Mouse (Mus musculus): Measurements from ENCODE around the gene Gnb5.

The Gnb5 gene

GRCm38 (mm10) chr9:75304286-75304685 is 1.8 kb upstream of the Gnb5 start:
- DNase-seq (ENCODE audit: low read depth in 1 of 2, low spot score in 2 of 2) = no peak

GRCm38 (mm10) chr9:75307015-75307414 is 927 bp downstream of the Gnb5 start:
- DNase-seq (ENCODE audit: low read depth in 1 of 2, low spot score in 2 of 2) = no peak

GRCm38 (mm10) chr9:75308621-75309020 is 2.5 kb downstream of the Gnb5 start:
- DNase-seq (ENCODE audit: low read depth in 1 of 2, low spot score in 2 of 2) = no peak

GRCm38 (mm10) chr9:75312008-75312407 is 5.9 kb downstream of the Gnb5 start:
- DNase-seq (ENCODE audit: low read depth in 1 of 2, low spot score in 2 of 2) = peak in 1 of 2 experiments; percentile 32

- no peak for DNase-seq (ENCODE audit: low read depth in 1 of 2, low spot score in 2 of 2)
These were observed 7.2 kb downstream of the Gnb5 start for GRCm38 (mm10) chr9:75313138-75313831.

- DNase-seq (ENCODE audit: low read depth in 1 of 2, low spot score in 2 of 2) = peak in 1 of 2 experiments; percentile 46
These were observed 7.9 kb downstream of the Gnb5 start for GRCm38 (mm10) chr9:75313832-75314516.

- DNase-seq (ENCODE audit: low read depth in 1 of 2, low spot score in 2 of 2) = no peak
These were observed 8.5 kb downstream of the Gnb5 start for GRCm38 (mm10) chr9:75314517-75315105.

- DNase-seq (ENCODE audit: low read depth in 1 of 2, low spot score in 2 of 2) = no peak
These were observed 9.2 kb downstream of the Gnb5 start for GRCm38 (mm10) chr9:75315238-75315637.

- no peak for DNase-seq (ENCODE audit: low read depth in 1 of 2, low spot score in 2 of 2)
These were observed 10.7 kb downstream of the Gnb5 start for GRCm38 (mm10) chr9:75316771-75317170.

- DNase-seq (ENCODE audit: low read depth in 1 of 2, low spot score in 2 of 2) = no peak
These were observed 12.1 kb downstream of the Gnb5 start for GRCm38 (mm10) chr9:75318196-75318595.

- no peak for DNase-seq (ENCODE audit: low read depth in 1 of 2, low spot score in 2 of 2)
These were observed 13.3 kb downstream of the Gnb5 start for GRCm38 (mm10) chr9:75319365-75319764.

GRCm38 (mm10) chr9:75322099-75322885 is 16.2 kb downstream of the Gnb5 start:
- DNase-seq (ENCODE audit: low read depth in 1 of 2, low spot score in 2 of 2) = no peak

GRCm38 (mm10) chr9:75328047-75328446 is 22.0 kb downstream of the Gnb5 start:
- DNase-seq (ENCODE audit: low read depth in 1 of 2, low spot score in 2 of 2) = no peak

GRCm38 (mm10) chr9:75330821-75331220 is 24.7 kb downstream of the Gnb5 start:
- no peak for DNase-seq (ENCODE audit: low read depth in 1 of 2, low spot score in 2 of 2)

- no peak for DNase-seq (ENCODE audit: low read depth in 1 of 2, low spot score in 2 of 2)
These were observed 28.4 kb downstream of the Gnb5 start for GRCm38 (mm10) chr9:75334440-75334839.

- DNase-seq (ENCODE audit: low read depth in 1 of 2, low spot score in 2 of 2) = no peak
These were observed 31.9 kb downstream of the Gnb5 start for GRCm38 (mm10) chr9:75338016-75338415.

- no peak for DNase-seq (ENCODE audit: low read depth in 1 of 2, low spot score in 2 of 2)
These were observed 36.3 kb downstream of the Gnb5 start for GRCm38 (mm10) chr9:75342433-75342832.

GRCm38 (mm10) chr9:75347458-75347857 is 41.4 kb downstream of the Gnb5 start, which contains the start of gene Bcl2l10:
TSS of gene Bcl2l10 (plus strand) at chr9:75347758.
- no peak for DNase-seq (ENCODE audit: low read depth in 1 of 2, low spot score in 2 of 2)

- DNase-seq (ENCODE audit: low read depth in 1 of 2, low spot score in 2 of 2) = no peak
These were observed 42.0 kb downstream of the Gnb5 start for GRCm38 (mm10) chr9:75348066-75348465.

GRCm38 (mm10) chr9:75348641-75349040 is 42.6 kb downstream of the Gnb5 start:
- DNase-seq (ENCODE audit: low read depth in 1 of 2, low spot score in 2 of 2) = no peak

- DNase-seq (ENCODE audit: low read depth in 1 of 2, low spot score in 2 of 2) = no peak
These were observed 47.0 kb downstream of the Gnb5 start for GRCm38 (mm10) chr9:75353094-75353493.
